Mouse (Mus musculus) T-helper 2 cell (primary cell): ENCODE data around the gene Gm20388.
"Not testable (repeated sequence)": the region's sequence is repeated elsewhere in the genome, so short reads cannot be mapped to it uniquely, and the experiment has no call there.

Source experiments
- in situ Hi-C: fragments of 300-600 bp; cut with MboI, MseI; formaldehyde crosslinking; loops from one replicate; pipeline ENCODE4 v1.15.1; 2025; ENCODE audit warnings: high pct_unique_total_duplicates

Gene Gm20388

GRCm38 (mm10) chr8:123431616-123432365 lies 3521.2 kb downstream of the Gm20388 start:
- in situ Hi-C loops, result no loop called here

DNA sequence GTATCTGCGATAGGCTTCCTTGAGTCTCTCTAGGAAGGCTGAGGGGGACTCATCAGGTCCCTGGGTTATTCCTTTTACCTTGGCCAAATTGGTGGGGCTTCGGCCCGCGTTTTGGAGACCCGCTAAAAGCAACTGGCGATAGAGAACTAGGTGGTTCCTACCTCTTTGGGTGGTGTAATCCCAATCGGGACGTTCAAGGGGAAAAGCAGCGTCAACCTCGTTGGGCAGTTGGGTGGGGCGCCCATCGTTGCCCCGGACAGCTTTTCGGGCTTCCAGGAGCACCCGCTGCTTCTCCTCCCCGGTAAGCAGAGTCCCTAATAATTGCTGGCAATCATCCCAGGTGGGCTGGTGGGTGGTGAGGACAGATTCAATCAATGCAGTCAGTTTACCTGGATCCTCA lies 3521.7 kb downstream of the Gm20388 start:
- in situ Hi-C loops, result no loop called here

DNA sequence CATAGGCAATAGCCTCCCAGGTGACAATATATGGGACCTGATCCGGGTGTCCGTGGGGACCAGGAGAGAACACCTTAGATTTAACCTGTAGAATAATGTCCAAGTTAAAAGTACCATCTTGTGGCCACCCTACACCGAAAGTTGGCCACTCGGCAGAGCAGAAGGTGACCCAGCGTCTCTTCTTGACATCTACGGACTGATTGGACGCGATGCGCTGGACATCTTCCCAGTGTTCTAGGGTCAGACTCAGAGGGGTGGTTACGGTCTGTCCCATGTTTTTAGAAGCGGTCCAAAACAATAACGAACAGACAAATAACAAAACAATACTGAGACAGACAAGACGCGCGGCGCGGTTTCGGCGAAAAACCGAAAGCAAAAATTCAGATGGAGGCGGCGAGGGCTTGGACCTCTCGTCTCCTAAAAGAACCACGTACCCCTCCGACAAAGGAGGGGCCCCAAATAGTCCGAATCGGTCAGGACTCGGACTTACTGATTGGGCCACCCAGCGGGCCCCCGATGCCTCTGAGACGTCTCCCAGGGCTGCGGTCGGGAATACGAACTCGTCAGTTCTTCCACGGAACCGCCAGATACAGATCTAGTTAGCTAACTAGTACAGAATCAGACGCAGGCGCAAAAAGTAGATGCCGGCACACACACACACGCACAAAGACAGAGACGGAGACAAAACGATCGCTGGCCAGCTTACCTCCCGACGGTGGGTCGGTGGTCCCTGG lies 3522.8 kb downstream of the Gm20388 start:
- in situ Hi-C loops, result not testable (repeated sequence)

DNA sequence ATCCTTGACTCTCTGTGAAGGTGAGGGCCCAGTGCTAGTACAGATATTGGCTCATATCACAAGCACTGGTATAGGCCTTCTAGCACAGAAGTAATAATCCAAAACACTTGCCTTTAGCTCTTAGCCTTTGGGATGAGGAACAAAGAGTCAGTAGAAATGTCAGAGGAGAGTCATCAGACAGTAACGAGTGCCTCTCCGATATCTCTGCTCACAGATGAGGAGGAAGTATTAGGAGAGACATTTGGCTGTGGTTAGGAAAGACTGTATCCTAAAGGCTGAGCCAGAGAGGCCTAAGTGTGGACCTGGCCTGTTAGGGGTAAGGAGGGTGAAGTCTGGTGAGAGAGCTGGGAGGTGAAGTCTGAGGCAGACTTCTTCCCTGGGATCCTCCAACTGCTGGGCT lies 3531.1 kb downstream of the Gm20388 start:
- in situ Hi-C loops, result no loop called here

GRCm38 (mm10) chr8:123442351-123442750 lies 3531.7 kb downstream of the Gm20388 start:
- in situ Hi-C loops, result no loop called here

DNA sequence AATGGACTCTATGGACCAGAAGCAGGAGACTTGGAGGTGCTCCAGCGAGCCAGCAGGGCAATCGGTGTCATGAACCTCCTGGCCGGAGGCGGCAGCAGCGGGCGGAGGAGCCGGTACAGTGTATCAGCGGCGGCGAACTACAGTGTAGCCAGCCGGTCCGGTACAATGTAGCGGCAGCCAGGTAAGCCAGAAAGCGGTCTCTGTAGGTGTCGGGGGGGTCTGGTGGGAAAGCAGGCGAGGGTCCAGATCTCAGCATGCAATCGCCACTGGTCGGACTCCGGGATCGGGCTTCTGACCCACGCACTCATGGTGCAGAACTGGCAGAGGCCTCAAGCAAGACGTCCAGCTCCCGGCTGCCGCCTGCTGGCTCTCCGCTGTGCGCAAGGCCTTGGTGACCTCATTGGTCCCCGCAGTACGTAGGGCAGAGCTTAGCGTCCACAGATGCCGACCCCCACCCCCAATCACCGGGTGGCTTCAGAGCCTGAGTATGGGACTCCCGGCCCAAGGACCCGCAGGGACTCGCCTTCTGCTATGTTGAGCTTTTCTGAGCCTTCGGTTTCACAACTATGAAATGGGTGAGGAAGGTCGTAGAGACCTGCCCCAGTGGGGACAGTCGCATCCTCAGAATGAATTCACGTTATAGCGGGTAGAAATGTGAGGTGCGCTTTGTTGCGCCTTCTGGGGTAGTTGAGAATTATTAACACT lies 3532.4 kb downstream of the Gm20388 start:
- in situ Hi-C loops, result no loop called here

GRCm38 (mm10) chr8:123443576-123443921 lies 3532.9 kb downstream of the Gm20388 start:
- in situ Hi-C loops, result no loop called here

GRCm38 (mm10) chr8:123444131-123444530 lies 3533.5 kb downstream of the Gm20388 start:
- in situ Hi-C loops, result no loop called here

GRCm38 (mm10) chr8:123445981-123446380 lies 3535.3 kb downstream of the Gm20388 start:
- in situ Hi-C loops, result no loop called here

DNA sequence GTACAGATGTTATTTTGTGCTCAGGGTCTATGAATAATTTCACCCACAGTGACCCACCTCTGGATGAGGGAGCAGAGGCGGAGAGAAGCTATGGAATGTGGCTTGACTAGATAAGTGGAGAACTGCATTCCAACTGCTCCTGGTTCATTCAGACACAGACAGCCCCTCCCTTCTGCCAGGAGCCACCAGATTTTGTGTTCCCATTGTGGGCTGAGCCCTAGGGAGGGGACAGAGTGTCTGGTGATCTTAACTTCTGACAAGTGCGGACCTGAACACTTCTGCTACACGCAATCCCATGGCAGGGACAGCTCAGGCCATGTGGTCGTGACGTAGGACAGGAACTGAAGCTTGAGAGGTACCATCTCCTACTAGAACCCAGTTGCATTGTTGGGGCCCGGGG lies 3536.2 kb downstream of the Gm20388 start:
- in situ Hi-C loops, result no loop called here

- in situ Hi-C loops, result loop anchor here (5.0 kb wide), 1 partner anchor 67 kb away; the partner anchor contains the start of genes Dbndd1 and Gas8
Observed at GRCm38 (mm10) chr8:123450783-123451182, 3540.1 kb downstream of the Gm20388 start.

DNA sequence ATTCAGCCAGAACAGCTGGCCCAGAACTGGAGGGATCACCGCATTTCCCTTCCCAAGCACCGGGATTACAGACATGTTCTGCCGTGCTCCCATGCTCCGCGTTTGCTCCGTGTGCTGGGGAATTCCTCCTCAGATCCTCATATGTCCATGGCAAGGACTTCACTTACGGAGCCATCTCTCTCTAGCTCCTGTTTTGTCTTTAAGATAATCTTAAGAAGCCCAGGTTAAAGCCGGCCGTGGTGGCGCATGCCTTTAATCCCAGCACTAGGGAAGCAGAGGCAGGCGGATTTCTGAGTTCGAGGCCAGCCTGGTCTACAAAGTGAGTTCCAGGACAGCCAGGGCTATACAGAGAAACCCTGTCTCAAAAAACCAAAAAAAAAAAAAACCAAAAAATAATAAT lies 3541.1 kb downstream of the Gm20388 start:
- in situ Hi-C loops, result loop anchor here (5.0 kb wide), 1 partner anchor 66 kb away; the partner anchor contains the start of genes Dbndd1 and Gas8

GRCm38 (mm10) chr8:123452149-123452548 lies 3541.5 kb downstream of the Gm20388 start:
- in situ Hi-C loops, result loop anchor here (5.0 kb wide), 1 partner anchor 65 kb away; the partner anchor contains the start of genes Dbndd1 and Gas8

- in situ Hi-C loops, result loop anchor here (5.0 kb wide), 1 partner anchor 64 kb away; the partner anchor contains the start of genes Dbndd1 and Gas8
Observed at GRCm38 (mm10) chr8:123453291-123453690, 3542.7 kb downstream of the Gm20388 start.

DNA sequence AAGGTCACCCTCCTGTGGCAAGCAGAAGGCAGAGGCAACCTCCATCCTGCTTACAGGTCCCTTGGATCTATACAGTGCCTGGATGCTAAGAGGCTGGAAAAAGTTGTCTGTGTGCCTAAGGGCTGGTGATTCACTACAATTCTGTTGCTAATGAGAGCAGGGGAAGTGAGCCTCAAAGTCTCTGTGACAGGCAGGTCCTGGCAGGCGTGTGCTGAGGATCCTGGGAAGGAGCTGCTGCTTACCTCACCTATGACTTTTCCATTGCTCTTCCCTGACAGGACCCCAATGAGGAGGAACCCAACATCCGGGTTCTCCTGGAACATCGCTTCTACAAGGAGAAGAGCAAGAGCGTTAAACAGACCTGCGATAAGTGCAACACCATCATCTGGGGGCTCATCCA lies 3543.3 kb downstream of the Gm20388 start:
- in situ Hi-C loops, result loop anchor here (5.0 kb wide), 1 partner anchor 63 kb away; the partner anchor contains the start of genes Dbndd1 and Gas8

DNA sequence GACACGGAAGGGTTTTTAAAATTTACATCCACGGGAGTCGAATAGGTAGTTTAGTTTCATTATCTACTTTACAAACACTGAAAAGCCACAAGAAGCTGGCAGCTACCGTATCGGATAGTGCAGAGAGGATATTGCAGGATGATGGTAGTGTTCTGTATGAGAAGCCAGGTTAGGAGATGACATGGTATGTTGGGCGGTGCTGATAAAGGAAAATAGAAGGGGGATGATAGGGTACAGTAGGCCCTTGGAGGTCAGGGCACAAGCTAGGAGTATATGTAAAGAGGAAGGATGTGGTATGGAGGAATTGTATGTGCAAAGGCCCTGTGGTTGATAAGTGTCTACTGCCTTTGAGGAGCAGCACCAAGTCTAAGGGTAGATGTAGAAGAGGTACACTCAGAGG lies 3543.9 kb downstream of the Gm20388 start:
- in situ Hi-C loops, result loop anchor here (5.0 kb wide), 1 partner anchor 63 kb away; the partner anchor contains the start of genes Dbndd1 and Gas8

GRCm38 (mm10) chr8:123463651-123464050 lies 3553.0 kb downstream of the Gm20388 start:
- in situ Hi-C loops, result no loop called here

- in situ Hi-C loops, result no loop called here
Observed at GRCm38 (mm10) chr8:123467476-123467875, 3556.8 kb downstream of the Gm20388 start.

- in situ Hi-C loops, result not testable (repeated sequence)
Observed at GRCm38 (mm10) chr8:123472991-123473390, 3562.3 kb downstream of the Gm20388 start.

- in situ Hi-C loops, result not testable (repeated sequence)
Observed at GRCm38 (mm10) chr8:123474549-123474948, 3563.9 kb downstream of the Gm20388 start.

DNA sequence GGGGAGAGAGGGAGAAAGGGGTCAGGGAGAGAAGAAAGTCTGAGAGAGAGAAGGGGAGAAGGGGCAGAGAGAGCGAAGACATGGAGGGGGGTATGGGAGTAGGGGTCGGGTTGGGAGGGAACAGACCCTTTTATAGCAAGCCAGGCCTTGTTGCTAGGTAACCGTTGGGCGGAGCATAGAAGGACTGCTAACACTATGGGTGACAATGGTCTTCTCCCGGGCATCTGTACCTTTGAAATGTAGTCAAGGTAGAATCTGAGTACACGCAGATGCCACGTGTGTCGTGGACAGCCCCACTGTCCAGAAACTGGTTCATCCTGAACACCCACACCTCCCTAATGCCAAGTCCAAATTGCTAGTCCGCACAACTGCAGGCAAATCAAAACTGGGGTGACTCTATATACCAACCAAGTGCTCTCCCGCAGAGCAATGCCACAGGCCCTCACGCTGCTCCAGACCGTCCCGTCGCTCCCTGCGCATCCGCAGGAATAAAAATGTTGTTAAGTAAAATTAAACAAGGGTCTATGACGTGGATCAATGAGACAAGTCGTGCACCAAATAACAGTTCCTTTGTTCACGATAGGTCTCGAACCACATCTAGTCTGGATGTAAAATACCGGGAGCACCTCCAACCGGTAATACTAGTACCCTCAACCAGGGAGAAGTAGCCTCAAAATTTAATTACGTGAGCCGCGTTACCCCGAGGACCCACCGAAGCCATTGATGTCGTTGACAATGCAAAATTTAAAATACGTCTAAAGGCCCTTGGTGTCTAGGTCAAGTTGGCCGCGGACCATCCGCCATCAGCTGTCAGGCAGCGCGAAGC lies 3566.5 kb downstream of the Gm20388 start:
- in situ Hi-C loops, result no loop called here
